Mouse (Mus musculus) T-cell, adult 2 months (primary cell): ENCODE data around the gene Tgif2lx2.
"Not testable (repeated sequence)": the region's sequence is repeated elsewhere in the genome, so short reads cannot be mapped to it uniquely, and the experiment has no call there.

ENCODE experiments used
- DNase-seq: peaks from one replicate; pipeline ENCODE4 v3.0.0; 2022; ENCODE audit warnings: low spot score

The Tgif2lx2 gene

DNA sequence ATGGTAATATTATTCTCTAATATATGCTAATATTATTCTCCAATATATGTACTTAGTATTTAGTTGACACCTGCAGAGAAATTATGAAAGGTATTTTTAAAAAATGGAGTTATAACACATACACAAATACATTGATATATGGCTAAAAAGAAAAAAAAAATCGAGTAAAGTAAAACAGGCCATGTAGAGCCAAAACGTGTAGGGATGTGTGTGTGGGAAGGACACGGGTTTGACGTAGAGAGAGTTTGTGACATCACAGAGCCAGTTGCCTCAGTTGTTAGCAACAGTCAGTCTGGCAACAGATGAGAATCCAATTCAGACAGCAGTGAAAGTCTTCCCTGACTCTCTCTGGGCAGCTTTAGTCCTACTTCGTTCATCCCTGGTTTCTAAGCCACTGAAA is at the start of gene Tgif2lx2:
Gene Tgif2lx2 (plus strand): TSS at position 301 of the 400 bp plus-strand sequence.
- not testable (repeated sequence) for DNase-seq
